11 mouse cellular contexts compared by ENCODE assay signal in genomic region chr5:8293287-8293686, GRCm38 (mm10).
DNase-seq lines count a peak whose midpoint lies in the region; ATAC-seq and TF ChIP-seq lines count a peak whose summit lies in the region.
"Had no signal": no experiment of that assay in that cellular context is flagged by ENCODE, and none has a peak within 500 bp of the region (broad histone marks: within the 10 kb centered on the region; RNA-seq: fewer than 3 reads in every experiment).

No protein-coding gene starts in this region.

- no peak overlapping the region for H3K4me3 ChIP-seq in gastrocnemius, adult 2 months
- no peak overlapping the region for H3K4me3 ChIP-seq in midbrain, embryonic 15.5 days
- H3K4me3 ChIP-seq in midbrain, embryonic 16.5 days (ENCODE audit: low read depth, low read length) = no peak overlapping the region
- no peak overlapping the region for H3K4me3 ChIP-seq in embryonic facial prominence, embryonic 10.5 days
- H3K4me3 ChIP-seq: left cerebral cortex, adult 2 months; liver, embryonic 15.5 days had no signal

- 4% methylated on average over 1 of the region's 1 CpGs for WGBS in midbrain, embryonic 15.5 days
- 16% methylated on average over 1 of the region's 1 CpGs for WGBS in midbrain, embryonic 16.5 days
- WGBS in embryonic facial prominence, embryonic 10.5 days = 10% methylated on average over 1 of the region's 1 CpGs

- DNase-seq in gastrocnemius, adult 2 months = no peak
- no peak for DNase-seq in gastrocnemius, postnatal 4 days (ENCODE audit: low spot score in 2 of 2)
- peak; percentile 43 for DNase-seq in embryonic facial prominence, embryonic 10.5 days (ENCODE audit: low spot score)
- DNase-seq in retina, postnatal 1 day = peak; percentile 75
- no peak for DNase-seq in thymus, postnatal 14 days
- DNase-seq in layer of hippocampus, postnatal 14 days (ENCODE audit: low spot score in 2 of 2) = no peak
- DNase-seq: kidney, postnatal 14 days had no signal

- intact Hi-C loops in gastrocnemius, adult 2 months (cut with DNase I) = no loop called here

- H3K4me1 ChIP-seq in midbrain, embryonic 15.5 days = peaks cover 18% of the 10 kb centered on the region
- H3K4me1 ChIP-seq in midbrain, embryonic 16.5 days (ENCODE audit: control insufficient read depth, insufficient read depth, low read length) = peaks cover 13% of the 10 kb centered on the region
- H3K4me1 ChIP-seq in embryonic facial prominence, embryonic 10.5 days = peaks cover 14% of the 10 kb centered on the region
- H3K4me1 ChIP-seq: liver, embryonic 15.5 days had no signal

- H3K36me3 ChIP-seq in midbrain, embryonic 15.5 days (replicated peaks) = no peaks in the 10 kb centered on the region
- H3K36me3 ChIP-seq in midbrain, embryonic 16.5 days (ENCODE audit: control insufficient read depth, insufficient read depth, low read length) = no peaks in the 10 kb centered on the region
- no peaks in the 10 kb centered on the region for H3K36me3 ChIP-seq in embryonic facial prominence, embryonic 10.5 days (replicated peaks)
- H3K36me3 ChIP-seq: liver, embryonic 15.5 days had no signal

- H3K9me3 ChIP-seq in midbrain, embryonic 15.5 days = no peaks in the 10 kb centered on the region
- H3K9me3 ChIP-seq in midbrain, embryonic 16.5 days (replicated peaks; ENCODE audit: control insufficient read depth, low read length, poor library complexity, severe bottlenecking) = no peaks in the 10 kb centered on the region
- H3K9me3 ChIP-seq in embryonic facial prominence, embryonic 10.5 days = no peaks in the 10 kb centered on the region
- H3K9me3 ChIP-seq: liver, embryonic 15.5 days had no signal

- H3K4me2 ChIP-seq in midbrain, embryonic 15.5 days = no peak overlapping the region
- H3K4me2 ChIP-seq in midbrain, embryonic 16.5 days (ENCODE audit: low read length) = no peak overlapping the region
- H3K4me2 ChIP-seq: liver, embryonic 15.5 days had no signal

- H3K27ac ChIP-seq in gastrocnemius, adult 2 months = 0 out of 2 replicates have a peak overlapping the region, but pooled peaks have one; percentile 8
- H3K27ac ChIP-seq in midbrain, embryonic 15.5 days = no peak overlapping the region
- H3K27ac ChIP-seq in midbrain, embryonic 16.5 days (ENCODE audit: low read length) = no peak overlapping the region
- no peak overlapping the region for H3K27ac ChIP-seq in embryonic facial prominence, embryonic 10.5 days (replicated peaks)
- H3K27ac ChIP-seq: left cerebral cortex, adult 2 months; liver, embryonic 15.5 days had no signal

- no peak overlapping the region for H3K9ac ChIP-seq in midbrain, embryonic 15.5 days
- no peak overlapping the region for H3K9ac ChIP-seq in midbrain, embryonic 16.5 days (ENCODE audit: low read depth, low read length)
- H3K9ac ChIP-seq: liver, embryonic 15.5 days had no signal

- no peaks in the 10 kb centered on the region for H3K27me3 ChIP-seq in midbrain, embryonic 15.5 days (replicated peaks)
- no peaks in the 10 kb centered on the region for H3K27me3 ChIP-seq in midbrain, embryonic 16.5 days (ENCODE audit: control insufficient read depth, insufficient read depth, low read depth, low read length)
- no peaks in the 10 kb centered on the region for H3K27me3 ChIP-seq in embryonic facial prominence, embryonic 10.5 days (replicated peaks; ENCODE audit: low read depth, poor library complexity, severe bottlenecking)
- H3K27me3 ChIP-seq: liver, embryonic 15.5 days had no signal

- no peak for TF ChIP-seq CTCF in gastrocnemius, adult 2 months (IDR thresholded peaks at IDR 0.05)

- 0 out of 2 replicates have a peak, but pooled peaks have one; percentile 8 for ATAC-seq in midbrain, embryonic 15.5 days (replicated peaks)
- ATAC-seq in midbrain, embryonic 16.5 days = no peak

Comparison
In these comparisons a context has a peak if more than half of its experiments do, and no peak if none do; other contexts are left out.
1. DNase-seq: peak in embryonic facial prominence, embryonic 10.5 days (single experiment) and retina, postnatal 1 day (single experiment); none in gastrocnemius, adult 2 months (single experiment), gastrocnemius, postnatal 4 days (0 of 2), thymus, postnatal 14 days (single experiment) and layer of hippocampus, postnatal 14 days (0 of 2).